Mouse (Mus musculus): ENCODE data around the gene 1110032A03Rik. TPM values are rescaled to one million over a fixed set of nuclear protein-coding genes. Genes with fewer than 3 reads are reported as not detected.

1110032A03Rik gene
- 46.3 and 51.8 TPM in 2 replicates for polyA plus RNA-seq (2015; fragmentation: Nextera tagmentation; extraction: Ambion mirVana)

DNA sequence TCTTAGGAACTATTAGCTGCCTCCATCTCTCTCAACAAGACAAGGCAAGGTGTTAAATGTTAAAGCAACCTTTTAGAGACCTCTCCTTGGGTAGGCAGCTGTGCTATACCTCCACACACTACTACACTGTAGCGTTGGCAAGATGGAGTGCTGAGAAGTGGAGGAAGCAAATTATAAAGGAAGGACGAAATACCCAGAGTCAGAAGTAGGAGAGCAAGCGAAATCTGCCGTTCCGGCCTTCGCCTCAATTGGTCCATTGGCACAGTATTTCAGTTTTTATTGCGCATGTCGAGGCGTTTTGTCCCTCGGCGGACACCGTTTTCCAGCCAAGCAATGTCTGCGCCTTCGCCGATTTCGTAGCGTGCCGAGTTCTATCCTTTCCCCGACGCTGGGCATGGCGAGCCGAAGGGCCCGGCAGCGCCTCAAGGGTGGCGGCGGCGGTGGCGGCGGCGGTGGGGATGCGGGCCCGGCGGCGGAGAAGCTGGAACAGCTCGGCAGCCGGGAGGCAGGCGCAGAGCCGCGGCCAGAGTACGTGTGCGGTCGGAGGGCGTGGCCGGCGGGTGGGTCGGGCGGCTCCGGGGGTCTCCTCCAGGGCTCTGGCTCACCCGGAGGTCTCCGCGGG lies at the start of gene 1110032A03Rik, which contains the start of gene Alg9:
TSS of gene 1110032A03Rik (minus strand) at position 530 of the 622 bp plus-strand sequence.
TSS of gene Alg9 (plus strand) at position 29 of the 622 bp plus-strand sequence.
- Histone ChIP-seq H3K27me3 (ENCODE audit: control insufficient read depth, insufficient read depth, low read depth, low read length) (no peaks in the 10 kb centered on the region), H3K9ac (ENCODE audit: low read length) (peak within 1 kb of the TSS; percentile 97), H3K36me3 (ENCODE audit: control insufficient read depth, insufficient read depth, low read length) (0 out of 2 replicates have a peak, but pooled peaks cover 3% of the 10 kb centered on the region), H3K4me1 (replicated peaks; ENCODE audit: control insufficient read depth, insufficient read depth, low read length) (peaks cover 11% of the 10 kb centered on the region), H3K4me3 (ENCODE audit: low read length) (peak within 1 kb of the TSS; percentile 98), H3K27ac (ENCODE audit: low read length) (peak within 1 kb of the TSS; percentile 53), H3K4me2 (ENCODE audit: low read depth, low read length) (peak within 1 kb of the TSS; percentile 91), H3K9me3 (ENCODE audit: control insufficient read depth, low read length) (no peaks in the 10 kb centered on the region)
- ATAC-seq (ENCODE audit: low read depth) = peak; percentile 82
- WGBS = under 1% methylated on average over 48 of the region's 51 CpGs

GRCm38 (mm10) chr9:50823779-50824453 lies 48.6 kb upstream of the 1110032A03Rik start:
- ATAC-seq (ENCODE audit: low read depth) = no peak
- no peaks in the 10 kb centered on the region for H3K27me3 ChIP-seq (ENCODE audit: control insufficient read depth, insufficient read depth, low read depth, low read length)
- no peak overlapping the region for H3K9ac ChIP-seq (ENCODE audit: low read length)
- H3K4me1 ChIP-seq (replicated peaks; ENCODE audit: control insufficient read depth, insufficient read depth, low read length) = no peaks in the 10 kb centered on the region
- H3K36me3 ChIP-seq (ENCODE audit: control insufficient read depth, insufficient read depth, low read length) = peaks cover 5% of the 10 kb centered on the region
- no peak overlapping the region for H3K4me2 ChIP-seq (ENCODE audit: low read depth, low read length)
- WGBS = 85% methylated on average over 11 of the region's 11 CpGs
- H3K9me3 ChIP-seq (ENCODE audit: control insufficient read depth, low read length) = no peaks in the 10 kb centered on the region
- H3K27ac ChIP-seq (ENCODE audit: low read length) = no peak overlapping the region
- no peak overlapping the region for H3K4me3 ChIP-seq (ENCODE audit: low read length)

GRCm38 (mm10) chr9:50822216-50822615 lies 46.9 kb upstream of the 1110032A03Rik start:
- Histone ChIP-seq H3K36me3 (ENCODE audit: control insufficient read depth, insufficient read depth, low read length) (peaks cover 5% of the 10 kb centered on the region), H3K4me2 (ENCODE audit: low read depth, low read length) (no peak overlapping the region), H3K9ac (ENCODE audit: low read length) (no peak overlapping the region), H3K27me3 (ENCODE audit: control insufficient read depth, insufficient read depth, low read depth, low read length) (no peaks in the 10 kb centered on the region), H3K27ac (ENCODE audit: low read length) (no peak overlapping the region), H3K9me3 (ENCODE audit: control insufficient read depth, low read length) (no peaks in the 10 kb centered on the region), H3K4me1 (replicated peaks; ENCODE audit: control insufficient read depth, insufficient read depth, low read length) (0 out of 2 replicates have a peak, but pooled peaks cover 3% of the 10 kb centered on the region), H3K4me3 (ENCODE audit: low read length) (no peak overlapping the region)
- no peak for ATAC-seq (ENCODE audit: low read depth)
- 95% methylated on average over 5 of the region's 5 CpGs for WGBS

DNA sequence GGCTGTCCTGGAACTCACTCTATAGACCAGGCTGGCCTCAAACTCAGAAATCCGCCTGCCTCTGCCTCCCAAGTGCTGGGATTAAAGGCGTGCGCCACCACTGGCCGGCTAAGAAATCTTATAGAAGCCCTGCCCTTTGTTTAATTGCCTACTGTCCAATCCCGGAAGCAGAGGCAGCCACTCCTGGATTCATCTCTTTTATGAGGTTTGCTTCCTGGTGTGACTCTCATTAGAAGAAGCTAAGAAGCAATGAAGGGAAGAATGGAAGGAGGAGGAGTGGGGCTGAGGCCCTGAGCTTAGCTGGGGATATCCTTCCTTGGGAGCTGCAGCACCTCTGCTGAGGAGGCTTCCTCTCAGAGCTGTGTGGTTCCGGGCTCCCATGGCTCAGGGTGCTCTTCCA lies 46.3 kb upstream of the 1110032A03Rik start:
- Histone ChIP-seq H3K27ac (ENCODE audit: low read length) (no peak overlapping the region), H3K27me3 (ENCODE audit: control insufficient read depth, insufficient read depth, low read depth, low read length) (no peaks in the 10 kb centered on the region), H3K4me1 (replicated peaks; ENCODE audit: control insufficient read depth, insufficient read depth, low read length) (0 out of 2 replicates have a peak, but pooled peaks cover 3% of the 10 kb centered on the region), H3K36me3 (ENCODE audit: control insufficient read depth, insufficient read depth, low read length) (peaks cover 6% of the 10 kb centered on the region), H3K4me3 (ENCODE audit: low read length) (no peak overlapping the region), H3K9ac (ENCODE audit: low read length) (no peak overlapping the region), H3K9me3 (ENCODE audit: control insufficient read depth, low read length) (no peaks in the 10 kb centered on the region), H3K4me2 (ENCODE audit: low read depth, low read length) (no peak overlapping the region)
- no peak for ATAC-seq (ENCODE audit: low read depth)
- 95% methylated on average over 6 of the region's 6 CpGs for WGBS

DNA sequence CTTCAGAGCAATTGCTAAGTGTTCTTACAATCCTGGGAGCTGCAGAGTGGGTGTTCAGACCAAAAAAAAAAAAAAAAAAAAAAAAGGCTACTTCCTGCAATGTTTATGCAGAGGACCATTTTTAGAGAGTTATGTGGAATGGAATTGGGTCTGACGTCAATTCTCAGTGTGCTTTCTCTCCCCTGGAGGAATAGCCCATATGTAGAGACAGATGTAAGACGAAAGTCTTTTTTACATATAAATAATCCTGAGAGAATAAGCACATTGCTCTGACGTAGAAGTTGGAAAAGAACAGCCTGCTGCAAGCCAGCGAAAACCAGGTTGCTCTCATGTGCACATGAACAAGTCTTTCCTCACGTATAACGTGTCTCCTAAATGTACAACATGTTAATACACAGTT lies 44.4 kb upstream of the 1110032A03Rik start:
- Histone ChIP-seq H3K4me1 (replicated peaks; ENCODE audit: control insufficient read depth, insufficient read depth, low read length) (0 out of 2 replicates have a peak, but pooled peaks cover 3% of the 10 kb centered on the region), H3K36me3 (ENCODE audit: control insufficient read depth, insufficient read depth, low read length) (peaks cover 9% of the 10 kb centered on the region), H3K27me3 (ENCODE audit: control insufficient read depth, insufficient read depth, low read depth, low read length) (no peaks in the 10 kb centered on the region), H3K4me2 (ENCODE audit: low read depth, low read length) (no peak overlapping the region), H3K9ac (ENCODE audit: low read length) (no peak overlapping the region), H3K4me3 (ENCODE audit: low read length) (no peak overlapping the region), H3K27ac (ENCODE audit: low read length) (no peak overlapping the region), H3K9me3 (ENCODE audit: control insufficient read depth, low read length) (no peaks in the 10 kb centered on the region)
- ATAC-seq (ENCODE audit: low read depth) = no peak
- 87% methylated on average over 6 of the region's 6 CpGs for WGBS

GRCm38 (mm10) chr9:50818050-50818449 lies 42.7 kb upstream of the 1110032A03Rik start:
- no peak overlapping the region for H3K9ac ChIP-seq (ENCODE audit: low read length)
- no peak overlapping the region for H3K27ac ChIP-seq (ENCODE audit: low read length)
- H3K36me3 ChIP-seq (ENCODE audit: control insufficient read depth, insufficient read depth, low read length) = peaks cover 16% of the 10 kb centered on the region
- H3K9me3 ChIP-seq (ENCODE audit: control insufficient read depth, low read length) = no peaks in the 10 kb centered on the region
- H3K4me1 ChIP-seq (replicated peaks; ENCODE audit: control insufficient read depth, insufficient read depth, low read length) = 0 out of 2 replicates have a peak, but pooled peaks cover 3% of the 10 kb centered on the region
- no peak overlapping the region for H3K4me2 ChIP-seq (ENCODE audit: low read depth, low read length)
- 57% methylated on average over 6 of the region's 6 CpGs for WGBS
- H3K27me3 ChIP-seq (ENCODE audit: control insufficient read depth, insufficient read depth, low read depth, low read length) = no peaks in the 10 kb centered on the region
- ATAC-seq (ENCODE audit: low read depth) = peak; percentile 66
- no peak overlapping the region for H3K4me3 ChIP-seq (ENCODE audit: low read length)

- WGBS = 97% methylated on average over 1 of the region's 1 CpGs
- no peak for ATAC-seq (ENCODE audit: low read depth)
- H3K36me3 ChIP-seq (ENCODE audit: control insufficient read depth, insufficient read depth, low read length) = peaks cover 16% of the 10 kb centered on the region
Observed at GRCm38 (mm10) chr9:50816512-50816911, 41.2 kb upstream of the 1110032A03Rik start.

DNA sequence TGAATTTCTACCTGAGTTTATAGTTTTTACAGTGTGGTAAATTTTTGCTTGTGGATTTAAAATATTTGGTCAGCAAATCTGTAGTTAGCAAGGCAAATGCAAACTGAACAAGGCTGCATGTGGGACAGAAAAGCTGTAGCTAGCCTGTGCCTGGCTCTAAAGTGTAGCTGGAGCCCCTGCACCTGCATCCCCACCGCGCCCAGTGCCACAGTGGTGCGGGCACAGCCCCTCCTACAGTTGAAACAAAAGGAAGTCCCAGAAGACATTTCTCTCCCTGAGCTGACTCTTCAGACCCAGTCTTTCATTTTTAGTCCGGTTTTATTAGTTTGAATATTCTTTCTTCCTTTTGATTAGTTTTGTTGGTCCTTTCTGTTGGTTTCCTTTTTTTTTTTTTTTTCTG lies 40.3 kb upstream of the 1110032A03Rik start:
- H3K27me3 ChIP-seq (ENCODE audit: control insufficient read depth, insufficient read depth, low read depth, low read length) = no peaks in the 10 kb centered on the region
- H3K36me3 ChIP-seq (ENCODE audit: control insufficient read depth, insufficient read depth, low read length) = peaks cover 16% of the 10 kb centered on the region
- no peak overlapping the region for H3K27ac ChIP-seq (ENCODE audit: low read length)
- H3K9ac ChIP-seq (ENCODE audit: low read length) = no peak overlapping the region
- 98% methylated on average over 4 of the region's 4 CpGs for WGBS
- H3K9me3 ChIP-seq (ENCODE audit: control insufficient read depth, low read length) = no peaks in the 10 kb centered on the region
- H3K4me1 ChIP-seq (replicated peaks; ENCODE audit: control insufficient read depth, insufficient read depth, low read length) = 0 out of 2 replicates have a peak, but pooled peaks cover 3% of the 10 kb centered on the region
- H3K4me2 ChIP-seq (ENCODE audit: low read depth, low read length) = no peak overlapping the region
- no peak overlapping the region for H3K4me3 ChIP-seq (ENCODE audit: low read length)
- ATAC-seq (ENCODE audit: low read depth) = no peak

More at GRCm38 (mm10) chr9:50816512-50816911, 41.2 kb upstream of the 1110032A03Rik start:
- 0 out of 2 replicates have a peak, but pooled peaks cover 3% of the 10 kb centered on the region for H3K4me1 ChIP-seq (replicated peaks; ENCODE audit: control insufficient read depth, insufficient read depth, low read length)
- no peak overlapping the region for H3K27ac ChIP-seq (ENCODE audit: low read length)
- H3K4me3 ChIP-seq (ENCODE audit: low read length) = no peak overlapping the region
- H3K9ac ChIP-seq (ENCODE audit: low read length) = no peak overlapping the region
- no peaks in the 10 kb centered on the region for H3K9me3 ChIP-seq (ENCODE audit: control insufficient read depth, low read length)
- no peak overlapping the region for H3K4me2 ChIP-seq (ENCODE audit: low read depth, low read length)
- H3K27me3 ChIP-seq (ENCODE audit: control insufficient read depth, insufficient read depth, low read depth, low read length) = no peaks in the 10 kb centered on the region

DNA sequence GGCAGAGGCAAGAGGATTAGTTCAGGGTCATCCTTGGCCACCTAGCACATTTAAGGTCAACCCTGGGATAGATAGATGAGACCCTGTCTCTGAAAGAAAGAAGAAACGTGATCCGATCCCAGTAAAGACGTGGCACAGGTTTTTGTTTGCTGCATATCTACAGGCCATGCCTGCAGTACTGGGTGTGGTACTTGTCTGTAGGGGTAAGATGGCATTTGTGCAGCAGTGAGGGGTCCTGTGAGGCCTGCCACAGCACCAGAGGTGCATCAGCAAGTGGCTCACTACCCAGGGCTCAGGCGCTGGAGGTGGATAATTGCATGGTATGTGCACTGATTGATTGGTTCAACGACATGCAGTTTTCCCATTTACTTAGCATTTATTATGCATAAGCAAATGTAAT lies 38.5 kb upstream of the 1110032A03Rik start:
- H3K4me2 ChIP-seq (ENCODE audit: low read depth, low read length) = no peak overlapping the region
- no peaks in the 10 kb centered on the region for H3K9me3 ChIP-seq (ENCODE audit: control insufficient read depth, low read length)
- H3K4me3 ChIP-seq (ENCODE audit: low read length) = no peak overlapping the region
- H3K9ac ChIP-seq (ENCODE audit: low read length) = no peak overlapping the region
- no peak overlapping the region for H3K27ac ChIP-seq (ENCODE audit: low read length)
- 0 out of 2 replicates have a peak, but pooled peaks cover 3% of the 10 kb centered on the region for H3K4me1 ChIP-seq (replicated peaks; ENCODE audit: control insufficient read depth, insufficient read depth, low read length)
- peaks cover 26% of the 10 kb centered on the region for H3K36me3 ChIP-seq (ENCODE audit: control insufficient read depth, insufficient read depth, low read length)
- ATAC-seq (ENCODE audit: low read depth) = no peak
- WGBS = 94% methylated on average over 5 of the region's 5 CpGs
- H3K27me3 ChIP-seq (ENCODE audit: control insufficient read depth, insufficient read depth, low read depth, low read length) = no peaks in the 10 kb centered on the region

Data from lung, embryonic 16.5 days (tissue).